Mouse (Mus musculus) neural tube, embryonic 12.5 days (tissue): ENCODE results near the gene Pgm2. TPM values are rescaled to one million over a fixed set of nuclear protein-coding genes. Genes with fewer than 3 reads are reported as not detected.

Experiments used
- ATAC-seq: fragments of 200-750 bp; cut with Nextera tagmentation; 2 replicates; pipeline ENCODE4 v1.8.0; 2017; ENCODE audit warnings: low read depth, mild to moderate bottlenecking, moderate TSS enrichment, moderate library complexity; ENCODE audit not compliant: low FRiP score
- H3K27ac ChIP-seq: fragments of 300-500 bp; sonication (generic); 2 replicates; pipeline ENCODE4 v1.5.1; 2016
- H3K27me3 ChIP-seq: fragments of 300-500 bp; sonication (generic); replicated peaks from 2 replicates; pipeline ENCODE4 v1.6.1; 2016; ENCODE audit warnings: mild to moderate bottlenecking
- H3K36me3 ChIP-seq: fragments of 300-500 bp; sonication (generic); 2 replicates; pipeline ENCODE4 v1.6.1; 2016; ENCODE audit warnings: mild to moderate bottlenecking
- H3K4me1 ChIP-seq: fragments of 300-500 bp; sonication (generic); 2 replicates; pipeline ENCODE4 v1.6.1; 2016
- H3K4me2 ChIP-seq: fragments of 300-500 bp; sonication (generic); replicated peaks from 2 replicates; pipeline ENCODE4 v1.6.1; 2016; ENCODE audit warnings: mild to moderate bottlenecking
- H3K4me3 ChIP-seq: fragments of 300-500 bp; sonication (generic); 2 replicates; pipeline ENCODE4 v1.5.1; 2016
- H3K9ac ChIP-seq: fragments of 300-500 bp; sonication (generic); 2 replicates; pipeline ENCODE4 v1.6.1; 2016; ENCODE audit warnings: mild to moderate bottlenecking
- H3K9me3 ChIP-seq: fragments of 300-500 bp; sonication (generic); 2 replicates; pipeline ENCODE4 v1.6.1; 2016; ENCODE audit warnings: mild to moderate bottlenecking
- WGBS: fragments of 180-500 bp; shearing (Covaris S2); methylation state at CpG from one replicate; pipeline ENCODE4 v1.1.7; 2016; 5-methylcytosine and 5-hydroxymethylcytosine counted together
- microRNA-seq: library from miRNA; unstranded; fragments of <30 nt; microRNA quantifications from one replicate; pipeline ENCODE4, GENCODE M21; 2017
- polyA plus RNA-seq: library from polyadenylated mRNA; unstranded; fragments of >200 nt; fragmentation: Nextera tagmentation; extraction: Ambion mirVana; gene quantifications from 2 replicates; pipeline ENCODE4 v1.2.1, GENCODE M21; 2016

Pgm2 gene
- polyA plus RNA-seq, 1 experiment from 2014 or later, result 31.0 TPM

- Histone ChIP-seq H3K9ac (no peak overlapping the region), H3K4me3 (no peak overlapping the region), H3K4me1 (no peaks in the 10 kb centered on the region), H3K27ac (no peak overlapping the region), H3K36me3 (no peaks in the 10 kb centered on the region), H3K27me3 (no peaks in the 10 kb centered on the region), H3K4me2 (no peak overlapping the region), H3K9me3 (no peaks in the 10 kb centered on the region)
- ATAC-seq, result no peak
- WGBS, result 95% methylated on average over 10 of the region's 10 CpGs
These were observed 76.3 kb downstream of the Pgm2 start for GRCm38 (mm10) chr5:64168990-64169540.

- Histone ChIP-seq H3K4me1 (no peaks in the 10 kb centered on the region), H3K27me3 (no peaks in the 10 kb centered on the region), H3K4me2 (no peak overlapping the region), H3K9ac (no peak overlapping the region), H3K27ac (no peak overlapping the region), H3K4me3 (no peak overlapping the region), H3K36me3 (no peaks in the 10 kb centered on the region), H3K9me3 (no peaks in the 10 kb centered on the region)
- ATAC-seq, result no peak
- 78% methylated on average over 3 of the region's 3 CpGs for WGBS
These were observed 80.1 kb downstream of the Pgm2 start for GRCm38 (mm10) chr5:64172884-64173283.

- WGBS, result 83% methylated on average over 16 of the region's 16 CpGs
- Histone ChIP-seq H3K4me2 (no peak overlapping the region), H3K27ac (no peak overlapping the region), H3K4me3 (no peak overlapping the region), H3K4me1 (no peaks in the 10 kb centered on the region), H3K27me3 (no peaks in the 10 kb centered on the region), H3K36me3 (no peaks in the 10 kb centered on the region), H3K9ac (no peak overlapping the region), H3K9me3 (no peaks in the 10 kb centered on the region)
- ATAC-seq, result no peak
These were observed 80.6 kb downstream of the Pgm2 start for GRCm38 (mm10) chr5:64173302-64173701.

GRCm38 (mm10) chr5:64174429-64174935 is 81.7 kb downstream of the Pgm2 start:
- no peaks in the 10 kb centered on the region for H3K9me3 ChIP-seq
- H3K36me3 ChIP-seq, result no peaks in the 10 kb centered on the region
- no peaks in the 10 kb centered on the region for H3K27me3 ChIP-seq
- H3K4me2 ChIP-seq, result no peak overlapping the region
- no peak overlapping the region for H3K27ac ChIP-seq
- H3K4me1 ChIP-seq, result no peaks in the 10 kb centered on the region
- H3K9ac ChIP-seq, result no peak overlapping the region
- H3K4me3 ChIP-seq, result no peak overlapping the region
- ATAC-seq, result no peak
- 82% methylated on average over 5 of the region's 5 CpGs for whole genome bisulfite sequencing

Small RNA genes lying within 50 kb of the gene (microRNA-seq; reads per million reads assigned to microRNA genes)
- not detected for gene Gm22395
- not detected for gene Gm23967

Other genes with a start within 250 kb of the Pgm2 start
- 13.2 and 16.4 TPM in 2 replicates for gene Rell1, start 124.1 kb upstream of the Pgm2 start, polyA plus RNA-seq
- 19.7 and 23.7 TPM in 2 replicates for gene Tbc1d1, start 63.4 kb downstream of the Pgm2 start, polyA plus RNA-seq